Mouse (Mus musculus) heart, postnatal 36 days (tissue): Measurements from ENCODE around the gene Sdc4. TPM values are rescaled to one million over a fixed set of nuclear protein-coding genes. Genes with fewer than 3 reads are reported as not detected.

Experiments
- total RNA-seq, 2 experiments: library from RNA; stranded (reverse); gene quantifications; 2 replicates each; pipeline ENCODE4 v1.2.3; 2021

Gene Sdc4
- total RNA-seq, 2 experiments from 2014 or later, result 20.6 to 20.7 TPM

Other genes with a start within 250 kb of the Sdc4 start
- gene Wfdc15a, start 243.8 kb downstream of the Sdc4 start, total RNA-seq, result not detected
- not detected for gene Wfdc15b, start 222.2 kb downstream of the Sdc4 start, total RNA-seq
- gene Svs2, start 205.4 kb downstream of the Sdc4 start, total RNA-seq, result not detected
- gene Svs3b, start 187.2 kb downstream of the Sdc4 start, total RNA-seq, result not detected
- not detected for gene Svs4, start 165.4 kb downstream of the Sdc4 start, total RNA-seq
- not detected for gene Svs3a, start 154.6 kb downstream of the Sdc4 start, total RNA-seq
- not detected for gene Svs6, start 127.1 kb downstream of the Sdc4 start, total RNA-seq
- gene Svs5, start 111.1 kb downstream of the Sdc4 start, total RNA-seq, result not detected
- gene Slpi, start 54.8 kb downstream of the Sdc4 start, total RNA-seq, result 10 to 100 TPM in 1 of 2 experiments, 1 to 10 TPM in 1; 8.0 to 11.0 TPM
- not detected for gene Rbpjl, start 40.7 kb downstream of the Sdc4 start, total RNA-seq
- under 1 TPM; 0.51 to 0.75 TPM for gene Matn4, start 38.7 kb downstream of the Sdc4 start, total RNA-seq
- 10 to 100 TPM; 23.0 to 24.6 TPM for gene Sys1, start 13.1 kb upstream of the Sdc4 start, total RNA-seq
- 1 to 10 TPM; 7.6 to 7.7 TPM for gene Gm20458, start 17.1 kb upstream of the Sdc4 start, total RNA-seq
- not detected for gene Trp53tg5, start 29.8 kb upstream of the Sdc4 start, total RNA-seq
- 10 to 100 TPM; 14.3 to 15.8 TPM for gene Dbndd2, start 42.2 kb upstream of the Sdc4 start, total RNA-seq
- 10 to 100 TPM; 34.2 to 35.6 TPM for gene Pigt, start 53.6 kb upstream of the Sdc4 start, total RNA-seq
- gene Wfdc2, start 118.5 kb upstream of the Sdc4 start, total RNA-seq, result 1 to 10 TPM; 1.0 to 1.2 TPM
- gene Spint3, start 129.6 kb upstream of the Sdc4 start, total RNA-seq, result not detected
- gene Wfdc6a, start 141.6 kb upstream of the Sdc4 start, total RNA-seq, result under 1 TPM in 1 of 2 experiments, not detected in 1; 0.53 TPM
- not detected for gene Eppin, start 149.7 kb upstream of the Sdc4 start, total RNA-seq
- not detected for gene Wfdc6b, start 169.6 kb upstream of the Sdc4 start, total RNA-seq
- gene Wfdc8, start 169.7 kb upstream of the Sdc4 start, total RNA-seq, result not detected
- gene Wfdc16, start 194.9 kb upstream of the Sdc4 start, total RNA-seq, result not detected
- gene Wfdc10, start 212.2 kb upstream of the Sdc4 start, total RNA-seq, result not detected
- gene Wfdc9, start 212.7 kb upstream of the Sdc4 start, total RNA-seq, result not detected
- gene Wfdc11, start 230.2 kb upstream of the Sdc4 start, total RNA-seq, result not detected
- gene Wfdc13, start 241.2 kb upstream of the Sdc4 start, total RNA-seq, result not detected